Mouse (Mus musculus) midbrain, embryonic 13.5 days (tissue): ENCODE measurements around the gene Hoxd9. TPM values are rescaled to one million over a fixed set of nuclear protein-coding genes. Genes with fewer than 3 reads are reported as not detected.
A peak's percentile ranks its signal among the peaks of the same experiment; 100 is the strongest.

Experiments
- ATAC-seq: fragments of 200-750 bp; cut with Nextera tagmentation; 2 replicates; pipeline ENCODE4 v1.8.0; 2017; ENCODE audit warnings: mild to moderate bottlenecking, moderate TSS enrichment, moderate library complexity
- H3K27ac ChIP-seq: fragments of 300-500 bp; sonication (generic); 2 replicates; pipeline ENCODE4 v1.5.1; 2015; ENCODE audit warnings: inconsistent platforms, mild to moderate bottlenecking, moderate library complexity
- H3K27me3 ChIP-seq: fragments of 300-500 bp; sonication (generic); 2 replicates; pipeline ENCODE4 v1.6.1; 2015; ENCODE audit warnings: mild to moderate bottlenecking, inconsistent platforms
- H3K36me3 ChIP-seq: fragments of 300-500 bp; sonication (generic); 2 replicates; pipeline ENCODE4 v1.6.1; 2015; ENCODE audit warnings: mild to moderate bottlenecking, inconsistent platforms
- H3K4me1 ChIP-seq: fragments of 300-500 bp; sonication (generic); replicated peaks from 2 replicates; pipeline ENCODE4 v1.6.1; 2015; ENCODE audit warnings: inconsistent platforms
- H3K4me2 ChIP-seq: fragments of 300-500 bp; sonication (generic); replicated peaks from 2 replicates; pipeline ENCODE4 v1.6.1; 2015; ENCODE audit warnings: moderate library complexity, mild to moderate bottlenecking, inconsistent platforms
- H3K4me3 ChIP-seq: fragments of 300-500 bp; sonication (generic); replicated peaks from 2 replicates; pipeline ENCODE4 v1.5.1; 2015; ENCODE audit warnings: mild to moderate bottlenecking, inconsistent platforms
- H3K9ac ChIP-seq: fragments of 300-500 bp; sonication (generic); replicated peaks from 2 replicates; pipeline ENCODE4 v1.6.1; 2015; ENCODE audit warnings: mild to moderate bottlenecking, inconsistent platforms
- H3K9me3 ChIP-seq: fragments of 300-500 bp; sonication (generic); 2 replicates; pipeline ENCODE4 v1.6.1; 2016; ENCODE audit warnings: mild to moderate bottlenecking, inconsistent platforms
- WGBS: fragments of 180-500 bp; shearing (Covaris S2); methylation state at CpG from one replicate; pipeline ENCODE4 v1.1.7; 2015; 5-methylcytosine and 5-hydroxymethylcytosine counted together
- polyA plus RNA-seq: library from polyadenylated mRNA; unstranded; fragments of >200 nt; fragmentation: Nextera tagmentation; extraction: Ambion mirVana; gene quantifications from 2 replicates; pipeline ENCODE4 v1.2.1, GENCODE M21; 2015

Hoxd9 gene
- polyA plus RNA-seq, 1 experiment from 2014 or later = not detected

DNA sequence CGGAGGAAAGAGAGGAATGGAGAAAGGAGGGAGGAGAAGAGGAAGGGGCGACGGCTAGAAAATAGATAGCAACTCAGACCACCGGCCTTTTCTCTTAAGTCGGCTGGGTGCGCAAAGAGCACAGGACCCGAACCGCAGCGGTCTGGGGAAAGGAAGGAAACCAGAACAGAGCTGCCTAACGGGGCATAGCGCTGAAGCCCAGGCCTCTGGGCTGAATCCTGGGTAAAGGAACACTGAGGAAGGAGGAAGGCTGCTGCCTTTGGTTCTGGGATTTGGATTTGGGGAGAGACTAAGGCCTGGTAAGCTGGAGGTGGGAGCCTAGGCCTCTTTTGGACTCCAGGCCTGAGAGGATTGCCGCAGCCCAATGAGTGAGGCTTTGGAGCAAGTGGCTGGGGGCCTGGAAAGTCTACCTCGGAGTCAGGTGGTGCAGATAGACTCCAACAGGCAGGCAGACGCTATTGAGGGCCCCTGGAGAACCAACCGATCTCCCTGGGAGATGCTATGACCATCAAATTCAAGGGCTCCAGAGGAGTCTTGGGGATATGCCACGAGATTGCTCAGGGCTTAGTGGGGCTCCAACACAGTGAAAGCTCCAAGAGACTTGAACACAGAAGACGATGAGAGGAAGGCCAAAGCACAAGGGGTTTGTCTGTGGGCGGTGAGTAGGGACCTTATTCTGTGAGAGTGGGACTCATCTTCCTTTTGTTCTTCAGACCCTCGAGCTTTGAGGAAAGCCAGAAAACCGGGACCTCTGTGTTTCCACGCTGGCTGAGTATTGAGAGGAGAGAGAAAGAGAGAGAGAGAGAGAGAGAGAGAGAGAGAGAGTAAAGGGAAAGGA, 16.7 kb upstream of the Hoxd9 start:
- H3K27ac ChIP-seq = no peak overlapping the region
- H3K9ac ChIP-seq = no peak overlapping the region
- ATAC-seq = no peak
- H3K4me3 ChIP-seq = no peak overlapping the region
- no peaks in the 10 kb centered on the region for H3K36me3 ChIP-seq
- no peaks in the 10 kb centered on the region for H3K9me3 ChIP-seq
- peaks cover 13% of the 10 kb centered on the region for H3K4me1 ChIP-seq
- H3K27me3 ChIP-seq = peaks cover 100% of the 10 kb centered on the region
- H3K4me2 ChIP-seq = no peak overlapping the region
- WGBS = under 1% methylated on average over 21 of the region's 21 CpGs

DNA sequence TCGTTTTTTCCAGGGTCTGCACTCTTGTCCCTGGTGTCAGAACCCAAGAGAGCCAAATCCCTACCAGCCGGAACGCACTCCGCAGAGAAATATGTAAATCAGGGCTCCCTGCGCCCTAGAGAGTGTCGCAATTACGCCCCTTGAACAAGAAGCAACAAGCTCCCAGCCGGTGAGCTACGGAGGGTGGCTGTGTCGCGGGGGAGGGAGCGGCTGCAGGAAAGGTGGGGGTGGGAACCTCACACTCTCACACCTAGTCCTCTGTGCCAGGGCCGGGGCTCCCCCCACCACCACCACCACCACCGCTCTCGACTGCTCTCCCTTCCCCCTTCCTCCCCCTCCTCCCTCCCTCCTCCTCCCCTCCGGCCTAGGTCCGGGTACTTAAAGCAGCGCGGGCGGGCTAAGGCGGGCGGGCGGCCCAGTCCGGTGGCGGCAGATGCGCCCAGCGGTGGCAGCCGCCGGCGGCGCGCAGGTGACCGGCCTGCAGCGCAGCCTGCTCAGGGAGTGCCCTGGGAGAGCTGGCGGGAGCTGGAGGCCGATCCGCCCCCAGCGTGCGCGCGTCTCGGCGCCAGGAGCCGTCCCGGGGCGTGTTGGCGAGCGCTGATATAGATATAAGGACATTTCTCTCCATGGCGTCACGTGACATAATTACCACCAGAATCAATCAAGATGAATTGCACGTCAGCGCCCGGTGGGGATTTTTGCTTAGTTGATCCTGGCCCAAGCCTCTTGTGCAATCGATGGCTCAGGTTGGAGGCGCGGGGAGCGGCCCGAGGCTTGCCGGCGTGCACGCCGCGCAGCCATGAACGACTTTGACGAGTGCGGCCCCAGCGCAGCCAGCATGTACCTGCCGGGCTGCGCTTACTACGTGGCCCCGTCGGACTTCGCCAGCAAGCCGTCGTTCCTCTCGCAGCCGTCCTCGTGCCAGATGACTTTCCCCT, 15.7 kb upstream of the Hoxd9 start:
- Histone ChIP-seq H3K36me3 (no peaks in the 10 kb centered on the region), H3K4me3 (0 out of 2 replicates have a peak overlapping the region, but pooled peaks have one; percentile 15), H3K27me3 (peaks cover 99% of the 10 kb centered on the region), H3K4me1 (peaks cover 13% of the 10 kb centered on the region), H3K9me3 (no peaks in the 10 kb centered on the region), H3K27ac (no peak overlapping the region), H3K4me2 (peak overlapping the region; percentile 9; the same call in 1 of the 2 replicates), H3K9ac (no peak overlapping the region)
- peak; percentile 20; the same call in 1 of the 2 replicates for ATAC-seq
- WGBS = under 1% methylated on average over 72 of the region's 78 CpGs

DNA sequence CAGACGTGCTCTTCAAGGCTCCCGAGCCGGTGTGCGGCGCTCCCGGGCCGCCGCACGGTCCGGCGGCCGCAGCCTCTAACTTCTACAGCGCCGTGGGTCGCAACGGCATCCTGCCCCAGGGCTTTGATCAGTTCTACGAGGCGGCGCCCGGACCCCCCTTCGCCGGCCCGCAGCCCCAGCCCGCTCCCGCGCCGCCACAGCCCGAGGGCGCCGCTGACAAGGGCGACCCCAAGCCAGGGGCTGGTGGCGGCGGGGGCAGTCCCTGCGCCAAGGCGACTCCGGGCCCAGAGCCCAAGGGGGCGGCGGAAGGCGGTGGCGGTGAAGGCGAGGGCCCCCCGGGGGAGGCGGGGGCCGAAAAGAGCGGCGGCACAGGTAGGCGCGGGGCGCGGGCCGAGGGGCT, 14.7 kb upstream of the Hoxd9 start:
- peaks cover 13% of the 10 kb centered on the region for H3K4me1 ChIP-seq
- H3K9ac ChIP-seq = no peak overlapping the region
- H3K27ac ChIP-seq = no peak overlapping the region
- H3K36me3 ChIP-seq = no peaks in the 10 kb centered on the region
- H3K27me3 ChIP-seq = peaks cover 99% of the 10 kb centered on the region
- H3K4me3 ChIP-seq = 0 out of 2 replicates have a peak overlapping the region, but pooled peaks have one; percentile 15
- WGBS = under 1% methylated on average over 49 of the region's 51 CpGs
- no peaks in the 10 kb centered on the region for H3K9me3 ChIP-seq
- no peak for ATAC-seq
- peak overlapping the region; percentile 9; the same call in 1 of the 2 replicates for H3K4me2 ChIP-seq

DNA sequence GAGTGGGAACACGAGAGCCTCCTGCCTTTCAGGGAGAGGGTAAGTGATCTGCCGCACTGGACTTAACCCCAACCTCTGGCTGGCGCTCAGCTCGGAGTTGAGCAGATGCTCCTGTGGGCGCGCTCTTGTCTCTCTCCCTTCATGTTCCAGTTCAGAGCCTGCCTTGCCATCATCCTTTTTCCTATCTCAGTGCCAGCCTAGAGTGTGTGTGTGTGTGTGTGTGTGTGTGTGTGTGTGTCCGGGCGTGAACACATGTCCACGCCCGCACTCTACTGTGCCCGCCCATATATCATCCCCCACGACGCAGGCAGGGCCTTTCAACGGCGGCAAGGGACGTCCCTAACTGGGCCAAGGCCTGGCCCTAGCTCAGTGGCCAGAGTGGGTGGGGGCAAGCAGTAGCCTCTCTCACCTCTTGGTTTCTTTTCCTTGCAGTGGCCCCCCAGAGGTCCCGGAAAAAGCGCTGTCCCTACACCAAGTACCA, 14.0 kb upstream of the Hoxd9 start:
- no peaks in the 10 kb centered on the region for H3K9me3 ChIP-seq
- no peak overlapping the region for H3K27ac ChIP-seq
- peak; percentile 53; the same call in 1 of the 2 replicates for ATAC-seq
- peaks cover 99% of the 10 kb centered on the region for H3K27me3 ChIP-seq
- H3K4me1 ChIP-seq = peaks cover 13% of the 10 kb centered on the region
- no peaks in the 10 kb centered on the region for H3K36me3 ChIP-seq
- under 1% methylated on average over 18 of the region's 18 CpGs for WGBS
- no peak overlapping the region for H3K9ac ChIP-seq
- H3K4me2 ChIP-seq = no peak overlapping the region
- no peak overlapping the region for H3K4me3 ChIP-seq

DNA sequence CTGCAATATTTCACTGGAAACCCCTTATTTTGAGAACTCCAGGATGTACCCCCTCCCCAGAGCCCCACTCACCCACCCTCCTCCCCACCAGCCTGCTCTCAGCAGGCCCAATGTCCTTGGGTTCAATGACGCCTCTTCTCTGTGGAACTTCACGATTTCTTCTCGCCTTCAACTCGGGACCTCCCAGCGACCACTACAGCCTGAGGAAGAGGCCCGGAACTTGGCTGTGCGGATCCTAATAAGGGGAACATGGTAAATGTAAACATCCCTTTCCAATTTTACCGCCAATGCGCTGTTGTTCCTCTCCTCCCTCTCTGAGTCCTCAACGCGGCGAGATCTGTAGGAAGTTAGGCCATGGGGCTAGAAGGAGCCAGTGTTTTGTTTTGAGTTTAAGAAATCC, 13.4 kb upstream of the Hoxd9 start:
- H3K9me3 ChIP-seq = no peaks in the 10 kb centered on the region
- under 1% methylated on average over 12 of the region's 12 CpGs for WGBS
- H3K4me3 ChIP-seq = no peak overlapping the region
- H3K27ac ChIP-seq = no peak overlapping the region
- H3K4me2 ChIP-seq = no peak overlapping the region
- no peak for ATAC-seq
- H3K4me1 ChIP-seq = peaks cover 13% of the 10 kb centered on the region
- H3K27me3 ChIP-seq = peaks cover 99% of the 10 kb centered on the region
- H3K36me3 ChIP-seq = no peaks in the 10 kb centered on the region
- H3K9ac ChIP-seq = no peak overlapping the region

DNA sequence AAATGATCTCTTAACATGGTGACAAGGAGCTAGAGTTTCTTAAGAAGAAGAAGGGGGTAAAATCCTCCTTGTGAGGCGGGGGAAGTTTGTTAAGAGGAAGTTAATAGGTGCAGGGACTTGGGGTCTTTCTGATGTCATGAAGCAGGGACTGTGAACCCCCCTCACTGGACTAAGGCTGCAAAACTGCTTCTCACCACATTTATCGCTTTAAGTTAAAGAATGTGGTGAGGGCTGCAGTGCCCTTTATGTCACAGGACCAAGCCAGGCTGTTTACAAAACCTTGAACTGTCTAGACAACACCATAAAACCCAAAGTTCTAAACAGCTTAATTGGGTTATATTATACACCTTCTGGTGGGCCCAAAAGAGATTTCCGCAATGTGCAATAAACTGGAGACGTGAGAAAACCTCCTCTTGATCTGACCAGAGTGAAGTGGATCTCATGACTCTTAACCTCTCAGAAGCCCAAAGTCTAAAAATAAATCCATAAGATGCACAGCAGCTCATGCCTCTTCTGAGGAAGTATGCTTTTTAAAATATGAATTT, 12.4 kb upstream of the Hoxd9 start:
- no peak overlapping the region for H3K4me3 ChIP-seq
- no peaks in the 10 kb centered on the region for H3K36me3 ChIP-seq
- H3K27ac ChIP-seq = no peak overlapping the region
- peaks cover 99% of the 10 kb centered on the region for H3K27me3 ChIP-seq
- no peak for ATAC-seq
- no peak overlapping the region for H3K4me2 ChIP-seq
- H3K9me3 ChIP-seq = no peaks in the 10 kb centered on the region
- WGBS = 12% methylated on average over 4 of the region's 4 CpGs
- peaks cover 13% of the 10 kb centered on the region for H3K4me1 ChIP-seq
- no peak overlapping the region for H3K9ac ChIP-seq

DNA sequence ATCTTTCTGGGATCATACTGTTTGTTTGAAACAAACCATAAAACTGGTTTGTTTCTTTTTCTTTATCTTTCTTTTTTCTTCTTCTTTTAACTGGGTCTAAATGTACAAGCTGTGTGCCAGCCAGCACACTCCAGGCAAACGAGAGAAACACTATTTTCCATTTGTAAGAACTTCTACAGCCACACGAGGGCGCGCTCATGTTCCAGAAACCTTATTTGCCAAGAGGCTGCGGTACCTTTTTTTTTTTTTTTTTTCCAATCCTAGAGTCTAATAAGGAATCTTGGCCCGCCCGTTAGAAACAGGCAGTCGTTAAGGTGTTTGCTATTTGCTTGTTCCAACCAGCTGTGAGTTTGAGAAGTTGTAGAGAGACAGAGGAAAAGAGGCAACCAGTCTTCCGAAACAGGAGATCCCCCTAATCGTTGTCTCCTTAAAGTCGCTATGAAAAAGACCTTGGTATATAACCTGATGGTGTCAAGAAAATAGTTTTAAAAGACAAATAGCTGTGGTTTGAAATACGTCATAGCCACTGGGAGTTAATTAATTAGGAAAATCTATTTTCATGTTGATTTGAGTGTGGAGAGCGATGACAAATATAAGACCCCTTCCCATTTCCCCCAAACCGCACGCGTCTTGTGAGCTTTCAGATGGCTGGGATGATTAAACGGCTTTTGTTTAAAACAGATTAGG, 11.1 kb upstream of the Hoxd9 start:
- Histone ChIP-seq H3K27ac (no peak overlapping the region), H3K4me3 (no peak overlapping the region), H3K9ac (no peak overlapping the region), H3K9me3 (no peaks in the 10 kb centered on the region), H3K4me2 (no peak overlapping the region), H3K4me1 (peaks cover 14% of the 10 kb centered on the region), H3K36me3 (no peaks in the 10 kb centered on the region), H3K27me3 (peaks cover 97% of the 10 kb centered on the region)
- 4% methylated on average over 17 of the region's 17 CpGs for WGBS
- ATAC-seq = no peak

DNA sequence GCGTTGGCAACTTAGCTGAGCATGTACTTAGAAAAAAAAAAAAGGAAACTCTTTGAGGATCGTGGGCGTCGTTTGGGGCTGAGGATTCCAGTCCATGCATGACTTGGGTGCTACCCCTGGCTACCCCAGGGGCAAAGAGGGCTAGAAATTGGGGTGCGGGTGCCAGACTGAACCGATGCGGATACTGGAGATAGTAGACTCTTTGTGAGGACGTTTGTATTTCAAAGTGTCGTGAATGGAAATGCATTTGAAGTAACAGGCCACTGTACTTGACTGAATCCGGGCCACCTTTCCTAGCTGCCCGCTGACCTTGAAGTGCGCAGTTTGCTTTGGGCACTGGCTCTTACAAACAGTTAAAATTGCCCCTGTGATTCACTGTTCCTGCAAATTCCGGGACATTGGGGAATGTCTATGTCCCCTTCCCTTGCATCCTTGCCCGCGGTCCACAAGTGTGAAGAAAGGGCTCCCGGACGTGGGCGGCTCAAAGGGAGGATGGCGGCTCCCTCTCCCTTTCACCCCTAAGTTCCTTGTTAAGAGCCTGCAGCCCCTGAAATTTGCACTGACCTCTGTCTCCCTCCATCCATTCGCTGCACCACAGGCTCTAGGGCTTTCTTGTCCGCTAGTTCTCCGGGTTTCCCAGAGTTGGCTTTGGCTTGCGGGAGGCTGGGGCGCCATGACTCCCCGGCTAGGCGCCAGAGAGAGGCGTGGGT, 10.4 kb upstream of the Hoxd9 start:
- Histone ChIP-seq H3K9me3 (no peaks in the 10 kb centered on the region), H3K4me3 (no peak overlapping the region), H3K4me2 (no peak overlapping the region), H3K27me3 (peaks cover 97% of the 10 kb centered on the region), H3K27ac (no peak overlapping the region), H3K4me1 (peaks cover 14% of the 10 kb centered on the region), H3K9ac (no peak overlapping the region), H3K36me3 (no peaks in the 10 kb centered on the region)
- WGBS = under 1% methylated on average over 27 of the region's 27 CpGs
- no peak for ATAC-seq

DNA sequence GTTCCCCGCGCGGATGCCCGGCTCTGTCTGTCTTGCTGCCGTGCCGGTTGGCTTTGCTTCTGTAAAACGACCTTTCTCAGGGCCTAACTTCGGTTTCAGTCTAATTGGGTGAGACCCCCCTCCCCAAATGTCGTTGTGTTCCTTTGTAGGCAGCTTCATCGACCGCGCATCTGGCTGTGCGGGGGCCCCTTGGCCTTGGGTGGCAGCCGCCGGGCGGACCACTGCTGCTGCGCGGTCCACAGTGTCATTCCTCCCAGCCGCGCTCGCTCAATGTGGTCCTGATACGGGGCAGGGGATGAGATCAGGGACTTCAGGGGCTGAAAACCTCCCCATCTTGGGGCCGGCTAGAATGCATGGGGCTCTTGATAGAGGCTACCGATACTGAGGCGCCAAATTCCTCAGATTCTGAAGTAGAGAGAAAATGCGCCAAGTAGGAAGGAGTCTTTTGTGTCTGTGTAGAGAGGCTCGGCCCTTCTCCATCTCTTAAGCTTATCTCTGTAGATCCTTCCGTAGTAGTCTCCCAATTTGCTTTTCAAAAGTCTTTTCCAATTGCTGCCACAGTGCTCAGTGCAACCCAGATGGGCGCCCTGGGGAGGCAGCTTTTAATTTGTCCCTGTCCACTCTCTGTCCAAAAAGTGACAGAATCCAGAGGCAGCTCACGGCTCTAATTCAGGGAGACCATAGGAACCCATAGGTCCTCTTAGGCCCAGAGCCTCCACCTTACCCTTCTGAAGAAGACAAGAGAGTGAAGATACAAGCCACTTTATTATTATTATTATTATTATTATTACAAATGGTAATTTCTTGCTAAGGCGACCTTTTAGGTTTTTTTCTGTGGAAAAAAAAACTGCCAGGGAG, 9.6 kb upstream of the Hoxd9 start:
- Histone ChIP-seq H3K4me3 (no peak overlapping the region), H3K27me3 (peaks cover 97% of the 10 kb centered on the region), H3K9ac (no peak overlapping the region), H3K4me1 (peaks cover 7% of the 10 kb centered on the region), H3K27ac (no peak overlapping the region), H3K9me3 (no peaks in the 10 kb centered on the region), H3K4me2 (no peak overlapping the region), H3K36me3 (no peaks in the 10 kb centered on the region)
- WGBS = under 1% methylated on average over 31 of the region's 31 CpGs
- no peak for ATAC-seq

DNA sequence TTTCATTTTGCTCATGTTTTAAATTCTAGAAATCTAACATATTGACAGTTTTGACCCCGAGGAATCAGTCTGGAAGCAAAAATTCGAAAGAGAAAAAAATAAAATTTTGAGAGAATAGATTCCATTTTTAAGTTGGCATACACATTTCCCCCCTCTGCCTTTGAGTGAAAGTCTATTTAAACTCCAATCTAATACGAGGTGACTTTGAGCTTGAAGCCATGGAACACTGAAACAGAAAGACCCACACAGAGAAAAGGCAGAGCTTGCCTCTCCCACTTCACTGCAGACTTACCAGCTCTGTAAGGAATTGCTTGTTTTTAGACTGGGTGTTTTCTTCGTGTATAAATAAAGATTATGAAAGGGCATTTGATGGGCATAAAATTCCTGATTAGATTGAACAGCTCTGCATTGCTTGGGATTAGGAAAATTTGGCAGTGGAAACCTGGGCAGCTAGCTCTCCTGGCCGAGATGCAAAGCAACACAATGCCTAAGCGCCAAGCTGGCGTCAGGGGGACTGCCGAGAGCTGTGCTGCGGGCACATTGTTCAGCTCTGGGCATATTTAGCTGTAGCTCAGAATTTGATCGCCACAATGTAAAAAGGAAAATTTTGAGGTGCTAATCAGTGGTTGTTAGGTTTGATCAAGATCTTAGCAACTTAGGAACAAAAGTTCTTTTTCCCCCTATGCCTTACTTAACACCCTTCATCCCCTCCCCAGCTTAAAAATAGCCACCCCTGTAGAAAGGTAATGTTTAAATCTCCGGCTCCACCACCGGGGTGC, 8.5 kb upstream of the Hoxd9 start:
- Histone ChIP-seq H3K36me3 (no peaks in the 10 kb centered on the region), H3K4me2 (no peak overlapping the region), H3K27me3 (peaks cover 97% of the 10 kb centered on the region), H3K4me3 (no peak overlapping the region), H3K4me1 (0 out of 2 replicates have a peak, but pooled peaks cover 6% of the 10 kb centered on the region), H3K9me3 (no peaks in the 10 kb centered on the region), H3K27ac (no peak overlapping the region), H3K9ac (no peak overlapping the region)
- ATAC-seq = no peak
- 5% methylated on average over 12 of the region's 12 CpGs for WGBS
